ENCODE assay signal across 8 mouse cellular contexts in genomic region chr11:117599788-117600263, GRCm38 (mm10). TPM values are rescaled to one million over a fixed set of nuclear protein-coding genes. Genes with fewer than 3 reads are reported as not detected.
DNase-seq lines count a peak whose midpoint lies in the region; ATAC-seq and TF ChIP-seq lines count a peak whose summit lies in the region.

No protein-coding gene starts in this region.

- H3K27me3 ChIP-seq in E14TG2a.4 (ENCODE audit: insufficient read depth, low read length) = no peaks in the 10 kb centered on the region
- peaks cover 95% of the 10 kb centered on the region for H3K27me3 ChIP-seq in hindbrain, embryonic 10.5 days (ENCODE audit: insufficient read depth, poor library complexity, severe bottlenecking)
- H3K27me3 ChIP-seq in lung, postnatal 0 days (replicated peaks; ENCODE audit: insufficient read depth, low read length) = no peaks in the 10 kb centered on the region

- peak; percentile 7; the same call in 1 of the 2 replicates for TF ChIP-seq CTCF in gastrocnemius, adult 2 months (IDR thresholded peaks at IDR 0.05)
- no peak for TF ChIP-seq CTCF in E14TG2a.4 (conservative IDR thresholded peaks at IDR 0.05; ENCODE audit: low read length)
- TF ChIP-seq CTCF in lung, postnatal 0 days (IDR thresholded peaks at IDR 0.05) = no peak

- ATAC-seq in lung, postnatal 0 days = no peak
- no peak for ATAC-seq in megakaryocyte-erythroid progenitor cell, adult 5-6 weeks (replicated peaks; ENCODE audit: low FRiP score, low TSS enrichment, poor library complexity, severe bottlenecking)
- ATAC-seq in cerebellum, adult (ENCODE audit: insufficient number of reproducible peaks, low FRiP score, low TSS enrichment) = no peak

- intact Hi-C loops in gastrocnemius, adult 2 months (cut with DNase I) = loop anchor here (2.0 to 5.0 kb wide), 2 partner anchors 55 to 58 kb away; partner anchors contain the start of gene Tnrc6c
- intact Hi-C loops in gastrocnemius, postnatal 36 days (cut with DNase I) = loop anchor here (5.0 kb wide), 1 partner anchor 58 kb away; no protein-coding TSS in a partner anchor

- TF ChIP-seq EP300 in lung, postnatal 0 days (IDR thresholded peaks at IDR 0.05) = no peak

- H3K27ac ChIP-seq in gastrocnemius, adult 2 months = peak overlapping the region; percentile 93
- H3K27ac ChIP-seq in hindbrain, embryonic 10.5 days = peak overlapping the region; percentile 29; the same call in 1 of the 2 replicates
- no peak overlapping the region for H3K27ac ChIP-seq in lung, postnatal 0 days (ENCODE audit: low read length)

- WGBS in hindbrain, embryonic 10.5 days = 14% methylated on average over 14 of the region's 14 CpGs
- WGBS in lung, postnatal 0 days = 17% methylated on average over 14 of the region's 14 CpGs

- H3K4me2 ChIP-seq in lung, postnatal 0 days (replicated peaks; ENCODE audit: low read depth, low read length) = peak overlapping the region; percentile 87

- H3K9me3 ChIP-seq in E14TG2a.4 (ENCODE audit: low read length) = no peaks in the 10 kb centered on the region
- H3K9me3 ChIP-seq in hindbrain, embryonic 10.5 days = no peaks in the 10 kb centered on the region
- no peaks in the 10 kb centered on the region for H3K9me3 ChIP-seq in lung, postnatal 0 days (ENCODE audit: low read length)

- no peak for DNase-seq in gastrocnemius, adult 2 months
- DNase-seq in gastrocnemius, postnatal 36 days = no peak
- DNase-seq in hindbrain, embryonic 10.5 days (ENCODE audit: low spot score) = no peak
- no peak for DNase-seq in lung, postnatal 0 days (ENCODE audit: low spot score)
- no peak for DNase-seq in ovary, postnatal 36 days (ENCODE audit: low spot score)

- H3K9ac ChIP-seq in lung, postnatal 0 days (replicated peaks; ENCODE audit: low read depth) = no peak overlapping the region; the same call in 1 of the 2 replicates

- peak overlapping the region; percentile 81 for H3K4me3 ChIP-seq in gastrocnemius, adult 2 months
- peak overlapping the region; percentile 70 for H3K4me3 ChIP-seq in E14TG2a.4 (replicated peaks; ENCODE audit: low read length)
- peak overlapping the region; percentile 32 for H3K4me3 ChIP-seq in hindbrain, embryonic 10.5 days
- peak overlapping the region; percentile 60 for H3K4me3 ChIP-seq in lung, postnatal 0 days (ENCODE audit: low read depth, low read length)

- peaks cover 99% of the 10 kb centered on the region for H3K4me1 ChIP-seq in E14TG2a.4 (replicated peaks; ENCODE audit: low read depth, low read length)
- H3K4me1 ChIP-seq in hindbrain, embryonic 10.5 days (replicated peaks) = peaks cover 75% of the 10 kb centered on the region
- H3K4me1 ChIP-seq in lung, postnatal 0 days (ENCODE audit: insufficient read depth, low read depth, low read length) = peaks cover 7% of the 10 kb centered on the region; the same call in 1 of the 2 replicates

- H3K36me3 ChIP-seq in E14TG2a.4 (ENCODE audit: insufficient read depth, low read length) = no peaks in the 10 kb centered on the region
- H3K36me3 ChIP-seq in hindbrain, embryonic 10.5 days = no peaks in the 10 kb centered on the region
- no peaks in the 10 kb centered on the region for H3K36me3 ChIP-seq in lung, postnatal 0 days (ENCODE audit: insufficient read depth, low read length)

RNA-seq across cellular contexts. Expression of gene Tnrc6c, which starts 54.3 kb away (rescaled TPM):
- total RNA-seq in gastrocnemius, adult 2 months (2021) = 10 to 100 TPM; 18.5 to 24.8 TPM
- 10 to 100 TPM; 15.0 to 19.6 TPM for total RNA-seq in gastrocnemius, postnatal 36 days (2021)
- 11.1 and 14.4 TPM in 2 replicates for polyA plus RNA-seq in hindbrain, embryonic 10.5 days (2016; fragmentation: Nextera tagmentation; extraction: Ambion mirVana)
- polyA plus RNA-seq in lung, postnatal 0 days (2015; fragmentation: Nextera tagmentation; extraction: Ambion mirVana) = 8.9 and 9.8 TPM in 2 replicates
- 27.1 and 32.2 TPM in 2 replicates for total RNA-seq in megakaryocyte-erythroid progenitor cell, adult 5-6 weeks (2014; fragmentation: Nextera tagmentation)
- 15.8 and 18.0 TPM in 2 replicates for total RNA-seq in megakaryocyte-erythroid progenitor cell, adult 5-6 weeks (2017)
